Mouse (Mus musculus) limb, embryonic 12.5 days (tissue): ENCODE measurements around the gene Dock8. TPM values are rescaled to one million over a fixed set of nuclear protein-coding genes. Genes with fewer than 3 reads are reported as not detected.
"Not testable (repeated sequence)": the region's sequence is repeated elsewhere in the genome, so short reads cannot be mapped to it uniquely, and the experiment has no call there.

Experiments
- ATAC-seq: fragments of 200-750 bp; cut with Nextera tagmentation; 2 replicates; pipeline ENCODE4 v1.8.0; 2017; ENCODE audit warnings: low read depth, moderate TSS enrichment; ENCODE audit not compliant: insufficient number of reproducible peaks, insufficient read depth, low FRiP score, low TSS enrichment
- H3K27ac ChIP-seq: fragments of 300-500 bp; sonication (generic); 2 replicates; pipeline ENCODE4 v1.5.1; 2016; ENCODE audit warnings: mild to moderate bottlenecking, moderate library complexity
- H3K27me3 ChIP-seq: fragments of 300-500 bp; sonication (generic); 2 replicates; pipeline ENCODE4 v1.6.1; 2016; ENCODE audit warnings: mild to moderate bottlenecking, moderate library complexity
- H3K36me3 ChIP-seq: fragments of 300-500 bp; sonication (generic); 2 replicates; pipeline ENCODE4 v1.6.1; 2016; ENCODE audit warnings: mild to moderate bottlenecking, moderate library complexity
- H3K4me1 ChIP-seq: fragments of 300-500 bp; sonication (generic); replicated peaks from 2 replicates; pipeline ENCODE4 v1.6.1; 2016
- H3K4me2 ChIP-seq: fragments of 300-500 bp; sonication (generic); 2 replicates; pipeline ENCODE4 v1.6.1; 2016; ENCODE audit warnings: mild to moderate bottlenecking, moderate library complexity
- H3K4me3 ChIP-seq: fragments of 300-500 bp; sonication (generic); replicated peaks from 2 replicates; pipeline ENCODE4 v1.5.1; 2016; ENCODE audit warnings: mild to moderate bottlenecking
- H3K9ac ChIP-seq: fragments of 300-500 bp; sonication (generic); replicated peaks from 2 replicates; pipeline ENCODE4 v1.6.1; 2016; ENCODE audit warnings: mild to moderate bottlenecking, moderate library complexity
- H3K9me3 ChIP-seq: fragments of 300-500 bp; sonication (generic); 2 replicates; pipeline ENCODE4 v1.6.1; 2016; ENCODE audit warnings: mild to moderate bottlenecking, moderate library complexity
- WGBS: fragments of 180-500 bp; shearing (Covaris S2); methylation state at CpG from one replicate; pipeline ENCODE4 v1.1.7; 2016; 5-methylcytosine and 5-hydroxymethylcytosine counted together
- polyA plus RNA-seq: library from polyadenylated mRNA; unstranded; fragments of >200 nt; fragmentation: Nextera tagmentation; extraction: Ambion mirVana; gene quantifications from 2 replicates; pipeline ENCODE4 v1.2.1, GENCODE M21; 2016

Dock8 gene
- polyA plus RNA-seq, 1 experiment from 2014 or later = 2.7 TPM

DNA sequence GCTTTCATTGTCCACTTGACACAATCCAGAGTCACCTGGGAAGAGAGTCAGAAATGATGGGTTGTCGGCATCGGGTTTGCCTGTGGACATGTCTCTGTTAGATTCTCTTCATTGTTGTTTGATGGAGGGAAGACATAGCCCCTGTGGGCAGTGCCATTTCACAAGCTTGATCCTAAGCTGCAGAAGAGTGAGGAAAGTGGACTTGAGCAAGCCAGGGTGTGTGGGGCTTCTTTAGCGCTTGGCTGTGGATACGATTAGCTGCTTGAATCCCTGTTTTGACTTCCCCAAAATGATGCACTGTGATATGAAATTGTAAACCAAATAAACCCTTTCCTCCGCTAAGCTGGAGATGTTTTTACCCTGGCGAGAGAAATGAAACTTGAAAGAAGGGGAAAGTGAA is 2.7 kb downstream of the Dock8 start:
- Histone ChIP-seq H3K27ac (no peak overlapping the region), H3K4me3 (no peak overlapping the region), H3K9ac (no peak overlapping the region), H3K27me3 (peaks cover 56% of the 10 kb centered on the region), H3K4me2 (no peak overlapping the region), H3K9me3 (no peaks in the 10 kb centered on the region), H3K36me3 (no peaks in the 10 kb centered on the region), H3K4me1 (peaks cover 7% of the 10 kb centered on the region; the same call in 1 of the 2 replicates)
- WGBS = 82% methylated on average over 6 of the region's 6 CpGs
- ATAC-seq = no peak

GRCm38 (mm10) chr19:25002828-25003227 is 3.5 kb downstream of the Dock8 start:
- no peak overlapping the region for H3K9ac ChIP-seq

GRCm38 (mm10) chr19:25003810-25004209 is 4.5 kb downstream of the Dock8 start:
- no peaks in the 10 kb centered on the region for H3K9me3 ChIP-seq
- no peaks in the 10 kb centered on the region for H3K36me3 ChIP-seq
- H3K27me3 ChIP-seq = peaks cover 41% of the 10 kb centered on the region
- H3K4me2 ChIP-seq = no peak overlapping the region
- no peak overlapping the region for H3K9ac ChIP-seq
- H3K4me3 ChIP-seq = no peak overlapping the region
- 72% methylated on average over 4 of the region's 4 CpGs for WGBS
- H3K27ac ChIP-seq = no peak overlapping the region
- peaks cover 7% of the 10 kb centered on the region; the same call in 1 of the 2 replicates for H3K4me1 ChIP-seq
- no peak for ATAC-seq

More at GRCm38 (mm10) chr19:25002828-25003227, 3.5 kb downstream of the Dock8 start:
- Histone ChIP-seq H3K27ac (no peak overlapping the region), H3K36me3 (no peaks in the 10 kb centered on the region), H3K4me1 (peaks cover 7% of the 10 kb centered on the region; the same call in 1 of the 2 replicates), H3K4me3 (no peak overlapping the region), H3K27me3 (peaks cover 49% of the 10 kb centered on the region), H3K9me3 (no peaks in the 10 kb centered on the region), H3K4me2 (no peak overlapping the region)
- 80% methylated on average over 3 of the region's 3 CpGs for WGBS
- no peak for ATAC-seq

DNA sequence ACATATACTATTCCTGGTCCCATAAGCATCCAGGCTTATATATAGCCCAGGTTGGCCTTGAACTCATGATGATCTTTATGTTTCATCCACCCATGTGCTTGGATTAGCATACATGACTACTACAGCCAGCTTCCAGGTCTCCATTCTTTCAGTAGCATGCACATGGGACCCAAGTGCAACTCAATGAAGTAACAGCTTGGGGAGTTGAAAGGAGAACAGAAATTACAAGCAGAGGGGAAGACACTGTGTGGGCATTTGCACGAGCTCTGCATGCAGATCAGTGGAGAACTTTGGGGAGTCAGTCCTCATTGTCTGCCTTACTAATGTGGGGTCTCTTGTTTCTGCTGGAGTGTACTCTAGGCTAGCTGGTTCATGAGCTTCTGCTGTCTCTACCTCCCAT is 7.4 kb downstream of the Dock8 start:
- no peaks in the 10 kb centered on the region for H3K36me3 ChIP-seq
- WGBS = 84% methylated on average over 1 of the region's 1 CpGs
- no peak overlapping the region for H3K27ac ChIP-seq
- H3K4me3 ChIP-seq = no peak overlapping the region
- H3K27me3 ChIP-seq = peaks cover 13% of the 10 kb centered on the region
- no peak for ATAC-seq
- no peaks in the 10 kb centered on the region for H3K9me3 ChIP-seq
- peaks cover 7% of the 10 kb centered on the region; the same call in 1 of the 2 replicates for H3K4me1 ChIP-seq
- no peak overlapping the region for H3K4me2 ChIP-seq
- H3K9ac ChIP-seq = no peak overlapping the region

DNA sequence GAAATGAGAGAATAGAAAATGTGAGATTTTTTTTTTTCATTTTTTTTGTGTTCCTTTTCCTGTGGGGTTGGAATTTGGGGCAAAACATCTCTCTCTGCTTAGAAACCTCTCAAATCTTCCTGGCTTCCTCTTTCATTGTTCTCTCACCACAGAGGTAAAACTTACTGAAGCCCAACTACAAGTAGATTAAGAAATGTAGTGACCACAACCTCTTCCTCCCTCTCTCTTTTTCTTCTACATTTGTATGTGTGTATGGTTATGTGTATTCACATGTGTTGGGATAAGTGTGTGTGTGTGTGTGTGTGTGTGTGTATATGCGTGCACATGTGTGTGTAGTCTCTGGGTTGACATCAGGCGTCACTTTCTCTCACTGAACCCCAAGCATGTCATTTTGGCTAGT is 9.2 kb downstream of the Dock8 start:
- no peak overlapping the region for H3K4me2 ChIP-seq
- H3K9ac ChIP-seq = no peak overlapping the region
- no peaks in the 10 kb centered on the region for H3K9me3 ChIP-seq
- H3K27ac ChIP-seq = no peak overlapping the region
- H3K36me3 ChIP-seq = no peaks in the 10 kb centered on the region
- no peak for ATAC-seq
- H3K27me3 ChIP-seq = no peaks in the 10 kb centered on the region
- H3K4me3 ChIP-seq = no peak overlapping the region
- WGBS = 89% methylated on average over 2 of the region's 2 CpGs
- H3K4me1 ChIP-seq = peaks cover 7% of the 10 kb centered on the region; the same call in 1 of the 2 replicates

GRCm38 (mm10) chr19:25022766-25023165 is 23.4 kb downstream of the Dock8 start:
- no peaks in the 10 kb centered on the region for H3K27me3 ChIP-seq
- H3K36me3 ChIP-seq = no peaks in the 10 kb centered on the region
- no peak overlapping the region for H3K4me2 ChIP-seq
- H3K27ac ChIP-seq = no peak overlapping the region
- ATAC-seq = no peak
- H3K4me3 ChIP-seq = no peak overlapping the region
- no peak overlapping the region for H3K9ac ChIP-seq
- no peaks in the 10 kb centered on the region for H3K4me1 ChIP-seq
- WGBS = 87% methylated on average over 6 of the region's 6 CpGs
- H3K9me3 ChIP-seq = no peaks in the 10 kb centered on the region

GRCm38 (mm10) chr19:25031765-25032164 is 32.4 kb downstream of the Dock8 start:
- no peaks in the 10 kb centered on the region for H3K9me3 ChIP-seq
- H3K4me3 ChIP-seq = no peak overlapping the region
- H3K9ac ChIP-seq = no peak overlapping the region
- no peaks in the 10 kb centered on the region for H3K27me3 ChIP-seq
- no peak for ATAC-seq
- no peaks in the 10 kb centered on the region for H3K36me3 ChIP-seq
- H3K4me2 ChIP-seq = no peak overlapping the region
- H3K27ac ChIP-seq = no peak overlapping the region
- peaks cover 8% of the 10 kb centered on the region for H3K4me1 ChIP-seq
- 80% methylated on average over 4 of the region's 4 CpGs for WGBS

DNA sequence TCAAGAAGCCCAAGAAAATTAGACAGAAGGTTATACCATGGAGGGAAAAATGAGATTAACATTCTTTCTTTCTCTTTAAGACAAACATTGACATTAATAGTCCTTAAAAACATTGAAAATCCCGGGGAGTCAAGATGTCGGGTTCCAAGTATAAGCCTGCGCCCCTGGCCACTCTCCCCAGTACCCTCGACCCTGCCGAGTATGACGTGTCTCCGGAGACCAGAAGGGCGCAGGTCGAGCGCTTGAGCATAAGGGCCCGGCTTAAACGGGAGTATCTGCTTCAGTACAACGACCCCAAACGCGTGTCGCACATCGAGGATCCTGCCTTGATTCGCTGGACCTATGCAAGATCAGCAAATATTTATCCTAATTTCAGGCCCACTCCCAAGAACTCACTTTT is 33.7 kb downstream of the Dock8 start:
- ATAC-seq, H3K4me2 ChIP-seq, H3K36me3 ChIP-seq, H3K27ac ChIP-seq, H3K27me3 ChIP-seq, H3K9ac ChIP-seq, H3K4me3 ChIP-seq, H3K4me1 ChIP-seq, H3K9me3 ChIP-seq: not testable (repeated sequence)
- whole genome bisulfite sequencing = 91% methylated on average over 8 of the region's 18 CpGs

- no peak overlapping the region for H3K4me3 ChIP-seq
- no peaks in the 10 kb centered on the region for H3K27me3 ChIP-seq
- H3K4me1 ChIP-seq = peaks cover 18% of the 10 kb centered on the region
- no peaks in the 10 kb centered on the region for H3K36me3 ChIP-seq
- no peak overlapping the region for H3K4me2 ChIP-seq
- H3K27ac ChIP-seq = no peak overlapping the region
- no peak for ATAC-seq
- H3K9me3 ChIP-seq = no peaks in the 10 kb centered on the region
- H3K9ac ChIP-seq = no peak overlapping the region
- 78% methylated on average over 6 of the region's 6 CpGs for WGBS
Observed at GRCm38 (mm10) chr19:25035825-25036224, 36.5 kb downstream of the Dock8 start.

DNA sequence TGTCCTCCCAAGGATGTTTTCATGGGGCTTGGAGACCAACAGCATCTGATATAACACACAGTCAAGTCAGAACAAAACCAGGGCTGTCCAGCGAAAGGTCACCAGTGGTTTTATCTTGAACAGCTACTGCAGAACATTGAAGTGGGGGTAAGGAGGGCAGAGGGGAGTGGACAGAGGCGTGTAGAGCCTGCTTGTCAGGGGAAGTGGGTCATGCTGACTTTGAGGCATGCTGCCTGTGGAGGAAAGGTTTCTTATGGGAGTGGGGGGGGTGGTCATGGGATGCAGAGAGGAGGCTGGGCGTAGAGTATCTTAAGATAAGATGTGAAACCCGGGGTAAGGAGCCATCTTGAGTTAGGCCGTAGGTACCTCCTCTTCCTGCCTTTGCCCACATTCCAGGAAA is 37.5 kb downstream of the Dock8 start:
- Histone ChIP-seq H3K9ac (no peak overlapping the region), H3K27ac (no peak overlapping the region), H3K36me3 (no peaks in the 10 kb centered on the region), H3K4me3 (no peak overlapping the region), H3K9me3 (no peaks in the 10 kb centered on the region), H3K27me3 (no peaks in the 10 kb centered on the region), H3K4me1 (peaks cover 18% of the 10 kb centered on the region), H3K4me2 (no peak overlapping the region)
- no peak for ATAC-seq
- WGBS = 85% methylated on average over 5 of the region's 5 CpGs

- Histone ChIP-seq H3K9me3 (no peaks in the 10 kb centered on the region), H3K36me3 (no peaks in the 10 kb centered on the region), H3K9ac (no peak overlapping the region), H3K4me2 (no peak overlapping the region), H3K4me1 (peaks cover 18% of the 10 kb centered on the region), H3K27ac (no peak overlapping the region), H3K27me3 (no peaks in the 10 kb centered on the region), H3K4me3 (no peak overlapping the region)
- ATAC-seq = no peak
- WGBS = 85% methylated on average over 4 of the region's 4 CpGs
Observed at GRCm38 (mm10) chr19:25037249-25037648, 37.9 kb downstream of the Dock8 start.

DNA sequence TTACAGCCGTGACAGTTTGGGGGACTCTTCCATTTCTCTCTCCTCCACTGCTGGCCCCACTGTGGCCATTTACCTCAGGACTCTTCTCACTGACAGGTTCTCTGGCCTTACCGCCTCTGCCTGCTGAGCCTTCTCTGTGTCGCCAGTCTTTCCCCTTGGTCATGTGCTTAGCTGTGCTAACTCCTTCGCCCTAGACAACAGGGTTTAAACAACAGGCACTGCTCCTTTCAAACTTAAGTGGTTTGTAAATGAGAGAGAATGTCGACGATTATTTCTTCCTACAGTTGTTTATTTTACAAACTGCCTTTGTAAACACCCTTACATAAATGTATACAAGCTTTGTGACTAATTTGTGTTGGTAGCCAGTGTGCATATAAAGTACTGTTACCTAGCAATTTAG is 39.0 kb downstream of the Dock8 start:
- Histone ChIP-seq H3K9ac (no peak overlapping the region), H3K27ac (no peak overlapping the region; the same call in 1 of the 2 replicates), H3K9me3 (no peaks in the 10 kb centered on the region), H3K4me3 (no peak overlapping the region), H3K4me2 (no peak overlapping the region), H3K4me1 (peaks cover 18% of the 10 kb centered on the region), H3K36me3 (no peaks in the 10 kb centered on the region), H3K27me3 (no peaks in the 10 kb centered on the region)
- ATAC-seq = no peak
- 28% methylated on average over 6 of the region's 6 CpGs for WGBS
